Mouse (Mus musculus) embryo, embryonic 11.5 days (tissue): ENCODE results near the gene Acsl1.
A peak's percentile ranks its signal among the peaks of the same experiment; 100 is the strongest.

Experiments used
- DNase-seq: peaks from one replicate; pipeline ENCODE4 v3.0.0-alpha.2; 2012; ENCODE audit warnings: low read depth, low spot score

Acsl1 gene

DNA sequence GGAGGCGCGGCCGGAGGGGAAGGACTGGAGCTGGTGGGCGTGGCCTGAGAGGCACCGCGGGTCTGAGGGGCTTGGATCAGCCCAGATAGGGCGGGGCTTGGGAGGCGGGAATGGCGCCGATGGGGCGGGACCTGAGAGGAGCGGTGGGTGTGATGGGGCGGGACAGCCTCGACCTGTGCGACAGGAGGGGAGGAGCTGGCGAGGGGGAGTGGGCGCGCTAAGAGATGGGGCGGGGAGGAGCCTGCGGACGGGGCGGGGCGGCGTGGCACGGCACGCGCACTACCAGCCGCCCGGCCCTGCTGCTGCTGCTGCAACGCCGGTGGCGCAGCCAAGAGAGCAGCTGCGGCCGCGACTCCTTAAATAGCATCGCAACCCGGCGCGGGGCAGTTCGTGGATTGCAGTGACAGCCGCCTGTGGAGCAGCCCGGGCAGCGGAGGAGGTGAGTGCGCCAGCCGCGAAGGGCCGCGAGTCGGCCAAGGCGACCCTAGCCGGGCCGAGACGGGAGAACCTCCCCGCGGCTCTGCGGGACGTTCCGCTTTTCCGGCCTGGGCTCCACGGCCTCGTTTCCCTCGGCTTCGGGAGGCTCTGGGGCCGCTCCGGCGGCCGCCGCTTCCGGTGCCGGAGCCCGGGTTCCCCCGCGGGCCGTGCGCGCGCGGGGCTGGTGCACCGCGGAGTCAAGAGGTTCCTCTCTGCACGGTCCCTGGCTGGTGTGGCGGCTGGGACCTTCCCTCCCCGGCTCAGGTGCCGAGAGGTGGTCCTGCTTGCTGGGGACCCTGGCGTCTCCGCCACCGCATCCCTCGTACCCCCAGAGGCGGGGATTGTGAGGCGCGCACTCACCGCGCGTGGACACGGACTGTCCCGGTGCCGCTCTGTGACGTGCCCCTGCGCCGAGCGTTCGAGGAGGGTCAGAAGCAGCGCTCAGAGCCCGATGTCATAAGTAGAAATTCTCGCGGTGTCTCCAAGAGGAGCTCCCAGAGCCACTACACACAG is at the start of gene Acsl1:
Gene Acsl1 (plus strand): TSS at position 246 of the 990 bp plus-strand sequence.
- peak; percentile 95 for DNase-seq

DNA sequence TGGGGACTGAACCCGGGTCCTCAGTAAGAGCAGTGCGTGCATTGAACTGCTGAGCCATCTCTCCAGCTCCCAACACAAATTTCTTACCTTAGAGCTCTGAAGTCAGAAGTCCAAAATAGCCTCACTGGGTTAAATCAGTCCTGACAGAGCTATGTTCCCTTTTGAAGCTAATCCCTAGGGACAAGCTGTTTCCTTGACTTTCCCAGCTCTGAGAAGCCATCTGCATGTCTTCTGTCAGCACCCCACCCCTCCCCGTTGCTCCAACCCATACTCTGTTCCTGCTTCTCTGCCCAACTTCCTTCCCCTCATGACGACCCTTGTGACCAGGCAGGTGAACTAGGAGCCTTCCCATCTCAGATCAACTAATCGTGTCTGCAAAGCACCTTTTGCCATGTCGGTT is 49.3 kb upstream of the Acsl1 start:
- no peak for DNase-seq

DNA sequence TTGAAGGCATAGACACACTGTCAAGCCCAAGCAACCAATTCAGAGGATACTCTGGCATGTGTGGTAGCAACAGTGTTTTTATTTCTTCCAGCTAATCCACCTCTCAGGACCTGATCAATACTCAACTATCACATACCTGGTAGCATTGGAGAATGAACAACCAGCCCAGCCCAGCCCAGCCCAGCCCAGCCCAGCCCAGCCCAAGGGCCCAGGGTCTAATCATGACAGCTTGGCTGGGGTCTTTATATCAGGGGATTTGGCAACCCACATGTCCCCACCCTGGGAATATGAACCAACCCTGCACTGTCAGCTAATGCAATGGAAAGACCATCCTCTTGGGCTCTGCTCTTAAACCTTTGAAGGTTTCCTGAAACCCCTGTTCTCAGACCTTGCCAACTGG is 42.9 kb upstream of the Acsl1 start:
- no peak for DNase-seq

DNA sequence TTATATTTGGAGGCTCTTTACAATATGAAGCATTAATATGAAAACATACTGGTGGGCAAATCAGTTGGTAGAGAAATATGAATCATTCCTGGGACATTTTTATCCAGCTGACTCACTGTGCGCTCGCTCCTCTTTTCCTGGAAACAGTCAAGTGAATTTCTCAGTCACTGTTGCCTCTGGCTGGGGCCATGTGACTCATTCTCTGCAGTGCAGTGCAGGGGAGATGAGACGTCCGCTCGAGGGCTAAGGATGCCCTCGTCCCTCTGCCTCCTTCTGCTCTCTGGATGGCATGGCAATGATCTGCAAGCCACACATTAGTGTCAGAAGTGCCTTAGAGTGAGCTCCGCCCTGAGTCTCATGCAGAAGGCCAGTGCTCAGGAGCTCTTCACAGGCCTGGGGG is 41.0 kb upstream of the Acsl1 start:
- DNase-seq, result no peak

DNA sequence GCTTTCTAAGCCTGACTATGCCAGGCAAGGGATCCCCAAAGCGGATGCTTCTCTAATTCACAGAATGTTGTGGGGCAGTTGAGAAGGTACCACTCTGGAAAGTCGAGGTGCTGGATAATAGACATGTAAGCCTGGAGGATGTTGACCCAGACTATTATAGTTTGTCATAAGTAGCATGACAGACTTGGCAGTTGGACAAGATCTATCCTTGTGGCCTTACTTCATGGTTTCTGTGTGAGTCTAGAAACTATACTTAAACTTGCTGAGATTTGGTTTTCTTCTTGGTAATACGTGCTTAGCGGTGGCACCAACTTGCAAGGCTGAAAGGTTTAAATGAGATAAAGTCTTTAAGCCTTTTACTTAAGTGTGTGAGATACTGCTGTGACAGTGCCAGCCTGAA is 38.9 kb upstream of the Acsl1 start:
- DNase-seq, result no peak

DNA sequence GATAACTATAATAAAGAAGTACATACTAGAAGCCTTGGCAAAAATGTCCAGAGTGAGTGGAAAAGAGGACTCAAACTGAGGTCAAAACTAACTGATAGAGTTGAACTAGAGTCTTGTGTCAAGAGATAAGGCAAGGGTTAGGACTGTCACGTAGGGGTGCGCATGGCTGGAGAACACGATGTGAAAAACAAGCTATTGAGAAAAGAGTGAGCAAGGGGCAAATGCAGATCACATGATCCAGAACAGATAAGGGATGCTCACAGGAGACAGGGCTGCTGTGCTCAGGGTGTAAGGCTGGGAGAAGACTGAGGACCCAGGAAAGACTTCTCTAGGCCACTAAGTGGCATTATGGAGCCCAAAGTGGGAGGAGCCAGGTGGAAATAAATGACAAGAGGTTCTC is 38.3 kb upstream of the Acsl1 start:
- DNase-seq, result no peak

DNA sequence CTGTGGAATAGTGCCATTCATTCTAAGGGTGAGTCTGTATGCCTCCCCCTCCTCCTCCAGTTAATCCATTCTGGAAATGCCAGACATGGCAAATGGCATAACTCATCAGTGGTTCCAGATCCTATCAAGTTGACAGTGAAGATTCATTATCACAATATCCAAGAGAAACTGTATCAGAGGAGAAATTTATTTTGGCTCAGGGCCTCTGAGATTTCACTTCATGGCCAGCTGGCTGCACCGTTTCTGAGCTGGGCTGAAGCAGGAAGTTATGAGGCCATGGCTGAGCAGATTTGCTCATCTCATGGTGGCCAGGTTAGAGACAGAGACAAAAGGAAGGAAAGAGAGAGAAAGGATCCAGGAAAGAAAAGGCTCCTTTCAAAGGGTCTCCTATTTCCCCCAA is 37.2 kb upstream of the Acsl1 start:
- no peak for DNase-seq

DNA sequence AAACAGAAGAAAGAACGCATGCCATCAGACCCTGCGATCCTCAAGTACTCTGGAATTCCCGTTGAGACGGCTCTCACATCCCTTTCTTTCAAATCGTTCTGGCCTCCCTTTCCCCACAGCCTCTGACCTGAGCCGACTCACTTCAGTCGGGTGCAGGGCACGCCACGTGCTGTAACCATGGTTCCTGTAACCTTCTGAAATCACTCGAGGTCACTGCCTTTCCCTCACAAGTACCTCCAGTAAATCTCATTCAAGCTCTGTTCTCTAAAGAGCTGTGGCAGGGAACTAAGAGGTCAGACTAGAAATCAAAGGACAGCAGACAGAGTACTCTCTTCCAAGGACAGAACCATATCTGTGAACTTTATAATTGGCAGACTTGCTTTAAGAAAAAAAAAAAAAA is 32.3 kb upstream of the Acsl1 start:
- no peak for DNase-seq

DNA sequence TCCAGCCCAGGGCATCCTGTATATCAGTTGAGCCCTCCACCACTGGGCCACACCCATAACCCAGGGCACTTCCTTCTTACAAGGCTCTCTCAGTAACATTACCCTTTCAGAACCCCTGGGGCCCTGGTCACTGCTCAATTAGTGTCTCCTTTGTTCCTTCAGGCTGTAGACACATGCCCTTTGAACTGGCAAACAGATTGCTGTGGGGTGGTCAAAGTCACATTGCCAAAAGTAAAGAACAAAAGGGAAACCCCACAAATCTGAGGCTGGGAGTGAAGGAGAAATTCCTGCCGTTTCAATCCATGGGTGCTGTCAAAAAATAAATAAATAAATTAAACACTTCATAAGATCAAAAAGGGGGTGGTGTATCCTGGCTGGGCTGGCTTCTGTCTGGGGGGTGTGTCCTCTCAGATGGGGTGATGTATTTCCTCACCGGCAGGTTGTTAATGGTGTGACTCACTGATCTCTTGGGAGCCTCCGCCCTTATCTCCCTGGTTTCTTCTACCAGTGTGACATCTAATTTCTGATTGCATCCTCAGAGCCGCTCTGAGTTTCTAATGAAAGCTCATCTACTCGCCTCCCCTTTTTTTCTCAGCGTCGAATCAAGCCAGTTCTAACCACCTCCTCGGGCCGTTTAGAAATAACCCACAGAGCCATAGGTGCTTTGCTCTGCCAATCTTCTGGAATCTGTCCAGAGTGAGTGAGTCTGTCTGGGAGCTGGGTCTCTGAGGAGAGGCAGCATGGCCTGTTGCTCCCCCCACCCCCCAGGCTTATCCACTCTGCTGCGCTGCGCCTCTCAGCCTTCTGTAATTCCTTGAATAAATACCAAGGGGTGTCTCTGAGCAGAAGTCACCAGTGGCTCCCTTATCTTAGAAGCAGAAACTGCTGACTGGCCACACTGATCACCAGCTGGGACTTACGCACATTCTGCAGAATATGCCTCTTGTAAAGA is 24.6 kb upstream of the Acsl1 start:
- no peak for DNase-seq

DNA sequence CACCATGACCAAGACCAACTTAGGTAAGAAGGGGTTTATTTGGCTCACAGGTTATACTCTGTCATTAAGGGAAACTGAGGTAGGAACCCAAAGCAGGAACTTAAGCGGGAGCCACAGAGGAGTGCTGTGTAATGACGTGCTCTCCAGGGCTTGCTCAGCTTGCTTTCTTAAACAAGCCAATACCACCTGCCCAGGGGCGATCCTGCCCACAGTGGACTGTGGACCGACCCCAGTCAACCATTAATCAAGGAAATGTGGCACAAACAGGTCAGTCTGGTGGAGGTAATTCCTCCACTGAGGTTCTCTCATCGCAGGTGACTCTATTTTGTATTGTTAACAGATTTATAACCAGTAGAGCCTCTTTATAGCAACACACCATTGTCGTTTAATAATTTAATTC is 23.5 kb upstream of the Acsl1 start:
- no peak for DNase-seq

DNA sequence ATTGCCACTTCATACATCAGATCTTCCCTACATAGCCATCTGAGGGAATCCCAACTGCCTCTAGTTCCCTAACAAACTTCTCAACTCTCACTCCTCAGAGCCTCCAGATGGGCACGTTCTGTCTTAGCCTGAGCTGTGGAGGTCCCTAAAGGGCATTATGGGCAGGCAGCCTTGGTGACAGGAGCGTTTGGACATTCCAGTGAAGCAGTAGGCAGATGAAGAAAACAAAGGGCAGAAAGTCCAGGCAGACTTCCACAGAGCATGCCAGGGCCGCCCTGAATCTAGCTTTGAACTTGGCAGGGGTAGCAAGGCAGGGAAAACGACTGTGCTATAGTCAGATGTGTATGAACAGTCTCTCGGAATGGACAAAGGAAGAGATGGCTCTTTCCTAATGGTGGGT is 22.2 kb upstream of the Acsl1 start:
- DNase-seq, result no peak

DNA sequence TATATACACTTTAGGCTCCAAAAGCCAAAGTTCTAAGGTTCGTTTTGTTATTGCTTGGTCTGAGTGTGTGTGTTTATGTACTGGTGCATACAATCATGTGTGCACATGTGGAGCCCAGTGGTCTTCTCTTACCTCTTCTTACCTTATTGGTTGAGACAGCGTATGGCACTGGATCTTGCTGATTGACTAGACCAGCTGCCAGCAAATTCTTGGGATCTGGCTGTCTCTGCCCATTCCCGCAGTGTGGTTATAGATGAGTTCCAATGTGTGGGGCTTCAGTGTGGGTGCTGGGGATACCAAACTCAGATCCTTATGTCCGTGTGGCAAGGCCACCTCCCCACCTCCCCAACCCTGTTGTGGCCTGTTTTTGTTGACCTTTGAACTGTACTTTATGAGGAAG is 21.8 kb upstream of the Acsl1 start:
- DNase-seq, result no peak

DNA sequence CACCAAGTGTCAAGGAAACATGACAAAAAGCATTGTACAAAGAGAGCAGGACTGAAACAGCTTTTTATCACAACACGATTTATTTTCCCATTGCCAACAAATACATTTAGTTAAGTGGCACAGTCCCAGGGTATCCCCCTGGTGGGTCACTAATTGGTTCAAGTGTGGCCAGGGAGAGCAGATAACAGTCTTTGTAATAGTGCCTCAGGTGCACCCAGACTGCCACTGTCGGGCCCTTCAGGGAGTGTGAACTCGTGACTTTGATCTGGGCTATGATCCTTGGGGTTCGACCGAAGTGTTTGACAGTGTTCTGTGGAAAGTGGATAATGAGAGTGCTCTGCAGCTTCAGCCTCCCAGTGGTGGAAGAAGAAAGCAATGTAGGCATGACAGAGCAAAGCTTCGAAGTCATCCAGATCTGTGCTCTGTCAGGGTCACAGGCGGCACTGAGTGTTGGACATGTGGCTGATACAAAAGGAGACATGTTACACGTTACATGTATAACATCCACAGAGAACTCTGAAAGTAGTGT is 21.1 kb upstream of the Acsl1 start:
- DNase-seq, result no peak

DNA sequence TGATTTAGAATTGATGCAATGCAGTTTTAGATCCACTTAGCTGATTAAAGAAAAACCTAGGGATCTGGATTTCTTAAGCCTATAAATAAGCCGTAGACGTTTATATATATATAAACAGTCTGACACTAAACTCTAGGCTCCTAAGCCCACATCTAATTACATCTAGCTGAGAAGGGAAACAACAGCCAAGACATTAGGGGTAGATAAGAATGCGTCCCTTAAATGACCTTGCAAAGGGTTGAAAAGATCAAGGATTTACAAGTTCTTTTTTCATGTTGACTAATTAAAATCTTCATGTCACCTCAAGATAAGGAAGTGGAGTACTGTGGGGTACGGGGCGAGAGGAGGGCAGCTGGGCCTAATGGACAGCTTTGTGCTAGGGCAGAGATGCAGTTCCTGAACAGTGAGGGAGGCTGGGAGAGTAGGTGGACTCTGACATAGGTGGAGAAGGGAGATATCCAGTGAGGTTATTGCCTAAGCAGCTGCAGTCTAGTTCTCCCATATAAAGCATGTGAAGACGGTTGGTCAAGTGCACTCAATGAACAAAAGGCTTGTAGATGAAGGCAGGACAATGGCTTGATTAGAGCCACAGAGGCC is 12.5 kb upstream of the Acsl1 start:
- no peak for DNase-seq

DNA sequence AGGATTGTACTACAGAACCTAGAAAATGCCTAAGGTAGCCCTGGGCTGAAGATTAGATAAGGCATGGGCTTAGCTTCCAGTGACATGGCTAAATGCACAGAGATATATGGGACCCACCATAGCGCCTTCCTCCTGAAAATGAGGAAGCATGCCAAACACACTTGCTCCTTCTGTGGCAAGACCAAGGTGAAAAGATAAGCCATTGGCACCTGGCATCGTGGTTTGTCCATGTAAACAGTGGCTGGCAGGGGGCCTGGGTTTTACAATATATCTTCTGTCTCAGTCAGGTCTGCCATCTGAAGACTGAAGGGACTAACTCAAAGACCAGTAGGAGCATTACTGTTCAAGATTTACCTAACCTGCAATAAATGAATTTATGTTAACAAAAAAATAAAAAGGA is 2.4 kb upstream of the Acsl1 start:
- no peak for DNase-seq

DNA sequence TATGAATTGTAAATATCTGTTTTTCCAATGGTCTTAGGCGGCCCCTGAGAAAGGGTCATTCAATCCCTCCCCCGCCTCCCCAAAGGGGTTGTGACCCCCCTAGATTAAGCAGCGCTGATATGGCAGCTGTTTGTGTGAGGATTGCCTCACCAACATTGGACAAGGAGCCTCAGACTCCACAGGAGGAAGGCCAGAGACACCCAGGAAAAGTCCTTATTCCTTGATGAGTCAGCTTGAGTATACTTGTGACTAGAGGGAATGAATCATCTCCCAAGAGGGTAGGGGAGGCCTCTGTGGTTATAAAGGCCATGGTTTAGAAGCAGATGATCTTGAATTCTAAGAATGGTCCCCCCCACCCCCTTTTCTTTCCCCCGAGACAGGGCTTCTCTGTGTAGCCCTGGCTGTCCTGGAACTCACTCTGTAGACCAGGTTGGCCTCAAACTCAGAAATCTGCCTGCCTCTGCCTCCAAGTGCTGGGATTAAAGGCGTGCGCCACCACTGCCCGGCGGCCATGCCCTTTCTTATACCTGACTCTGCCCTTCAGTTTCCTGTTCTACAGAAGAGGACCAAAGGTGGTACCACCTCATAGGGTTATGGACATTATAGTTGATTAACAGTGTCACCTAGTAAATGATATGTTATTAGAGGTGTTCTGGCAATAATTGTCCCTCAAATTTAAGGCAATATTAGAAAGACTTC is 1.6 kb upstream of the Acsl1 start:
- DNase-seq, result no peak

DNA sequence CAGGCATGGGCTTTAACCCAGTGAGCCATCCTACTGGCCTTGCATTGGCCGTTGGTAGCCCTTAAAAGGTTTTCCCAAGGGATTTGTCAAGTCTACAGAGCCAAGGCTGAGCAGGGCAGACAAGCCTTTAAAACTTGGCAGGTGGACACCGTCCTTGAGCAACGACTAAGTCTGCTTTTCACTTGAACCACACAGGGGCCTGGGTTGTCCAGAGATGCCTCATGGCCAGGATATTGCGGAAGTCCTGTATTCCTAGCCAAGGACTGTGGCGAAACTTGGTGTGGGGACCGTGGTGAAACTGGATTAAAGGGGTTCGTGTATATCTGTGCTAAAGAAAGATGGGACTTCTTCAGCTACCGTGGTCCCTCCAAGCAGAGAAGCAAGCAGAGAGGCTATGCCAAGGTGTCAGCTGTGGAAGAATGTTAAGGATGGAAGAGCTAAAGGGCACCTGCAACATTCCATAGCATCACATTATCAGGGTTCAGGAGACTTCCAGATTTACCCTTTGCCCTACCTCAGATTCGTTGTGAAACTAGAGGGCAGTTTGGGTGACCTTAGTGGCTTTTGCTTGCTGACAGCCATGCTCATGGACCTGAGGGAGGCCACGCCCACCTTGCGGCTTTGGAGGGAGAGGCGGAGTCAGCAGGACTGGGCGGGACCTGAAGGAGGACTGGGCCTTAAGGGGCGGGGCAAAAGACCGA is 596 bp upstream of the Acsl1 start:
- DNase-seq, result no peak

DNA sequence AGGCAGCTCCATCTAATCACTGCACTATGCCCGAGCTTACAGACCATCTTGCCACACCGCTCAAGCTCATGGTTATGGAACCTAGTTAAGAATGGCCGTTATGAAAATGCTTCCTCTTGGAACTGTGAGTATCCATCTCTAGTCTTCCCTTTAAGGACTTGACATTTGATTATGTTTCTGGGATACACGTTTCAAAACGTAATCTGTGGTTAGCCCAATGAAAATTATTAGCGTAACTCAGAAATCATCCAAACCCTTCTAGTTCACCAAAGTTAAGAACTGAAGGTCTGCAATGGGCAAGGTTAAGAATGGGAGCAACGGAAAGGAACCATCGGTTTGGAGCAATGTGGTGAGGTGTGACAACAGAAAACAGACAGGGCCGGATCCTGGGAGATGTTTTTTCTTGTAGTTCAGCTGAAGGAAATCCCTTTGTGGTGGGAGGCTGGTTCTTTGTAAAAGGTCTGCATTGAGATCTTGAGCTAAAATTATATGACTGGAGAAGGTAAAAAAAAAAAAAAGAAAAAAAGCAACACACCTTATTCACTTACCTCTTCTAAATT is 1.2 kb downstream of the Acsl1 start:
- DNase-seq, result no peak

DNA sequence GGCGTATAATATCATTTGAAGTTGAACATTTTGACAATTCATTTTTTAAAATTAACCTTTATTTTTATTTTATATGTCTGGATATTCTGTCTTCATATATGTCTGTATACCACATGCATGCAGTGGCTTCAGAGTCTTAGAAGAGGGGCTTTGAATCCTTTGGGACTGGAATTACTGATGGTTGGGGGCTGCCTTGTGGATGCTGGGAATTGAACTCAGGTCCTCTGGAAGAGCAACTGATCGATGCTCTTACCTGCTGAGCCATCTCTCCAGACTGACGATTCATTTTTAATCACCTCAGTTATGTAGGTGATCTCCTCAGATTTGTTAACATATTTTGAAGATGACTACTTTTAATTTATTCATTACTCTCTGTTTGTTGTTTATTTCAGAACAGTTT is 3.3 kb downstream of the Acsl1 start:
- no peak for DNase-seq

DNA sequence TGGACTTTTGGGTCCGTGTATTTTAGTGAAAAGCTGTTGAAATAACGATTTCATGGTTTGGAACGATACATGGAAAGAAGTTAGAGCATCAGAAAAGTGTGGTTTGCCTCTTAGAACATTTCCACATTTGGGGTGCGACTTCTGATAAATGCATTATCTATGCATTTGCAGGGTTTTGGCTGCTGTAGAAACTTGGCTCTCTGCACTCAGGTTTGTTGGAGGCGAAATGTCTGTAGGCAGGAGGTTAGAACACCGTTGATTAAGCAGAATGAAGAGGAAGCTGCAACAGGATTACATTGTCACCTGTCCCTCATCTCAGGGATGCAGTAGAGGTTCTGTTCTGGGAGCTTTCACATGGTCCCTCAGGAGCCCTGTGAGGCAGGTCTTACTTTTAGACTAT is 3.8 kb downstream of the Acsl1 start:
- no peak for DNase-seq
